Mouse (Mus musculus) testis, adult 2 months (tissue): ENCODE data around the gene Uqcc1.

Source experiments
- CTCF ChIP-seq: fragments of 200-500 bp; IDR thresholded peaks from 2 replicates; pipeline ENCODE4 v1.5.1; 2012; ENCODE audit warnings: low read depth, mild to moderate bottlenecking, inconsistent platforms, low read length, moderate library complexity; ENCODE audit not compliant: control insufficient read depth, insufficient read depth, insufficient replicate concordance
- POLR2A ChIP-seq: fragments of 200-500 bp; IDR thresholded peaks from 2 replicates; pipeline ENCODE4 v1.6.1; 2012; ENCODE audit warnings: low read depth, mild to moderate bottlenecking, inconsistent platforms, low read length, moderate library complexity; ENCODE audit not compliant: control insufficient read depth

- TF ChIP-seq POLR2A (peak; percentile 47), CTCF (no peak)
Observed at GRCm38 (mm10) chr2:155956134-155957059, 26.3 kb upstream of the Uqcc1 start, which contains the start of gene Cep250.
